Mouse (Mus musculus): ENCODE data around the gene Vasn. TPM values are rescaled to one million over a fixed set of nuclear protein-coding genes. Genes with fewer than 3 reads are reported as not detected.

Vasn gene
- polyA plus RNA-seq, 1 experiment from 2014 or later: 9.6 TPM

DNA sequence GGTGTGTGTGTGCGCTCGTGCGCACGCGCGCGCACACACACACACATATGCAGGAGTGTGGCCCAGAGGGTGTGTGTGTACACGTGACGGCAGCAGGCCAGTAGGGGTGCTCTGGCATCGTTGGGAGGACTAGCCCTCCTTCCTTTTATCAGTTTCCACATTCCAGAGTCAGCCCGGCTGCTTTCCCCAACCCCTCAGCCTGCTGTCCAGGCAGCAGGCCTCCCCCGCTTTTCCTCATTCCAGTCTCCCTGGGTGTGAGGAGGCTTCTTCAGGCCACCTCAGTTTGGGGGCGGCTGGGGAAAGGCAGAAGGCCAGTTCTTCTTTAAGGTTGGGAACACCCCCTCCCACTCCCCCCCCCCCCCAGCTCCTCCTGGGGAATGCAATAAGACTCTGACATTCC lies 2.4 kb downstream of the Vasn start:
- Histone ChIP-seq H3K4me1 (replicated peaks; ENCODE audit: control insufficient read depth, insufficient read depth) (peaks cover 25% of the 10 kb centered on the region), H3K9me3 (ENCODE audit: control insufficient read depth, low read length) (no peaks in the 10 kb centered on the region), H3K4me2 (replicated peaks; ENCODE audit: low read depth) (peak overlapping the region; percentile 83), H3K9ac (ENCODE audit: low read length) (no peak overlapping the region), H3K27me3 (ENCODE audit: control insufficient read depth, insufficient read depth, low read length) (no peaks in the 10 kb centered on the region), H3K4me3 (ENCODE audit: low read depth, low read length) (peak overlapping the region; percentile 20; the same call in 1 of the 2 replicates), H3K36me3 (ENCODE audit: control insufficient read depth, insufficient read depth, low read length) (no peaks in the 10 kb centered on the region; the same call in 1 of the 2 replicates), H3K27ac (replicated peaks) (peak overlapping the region; percentile 94)
- WGBS: 18% methylated on average over 13 of the region's 13 CpGs
- ATAC-seq (ENCODE audit: low FRiP score, low TSS enrichment): peak; percentile 77
- TF ChIP-seq EP300 (optimal IDR thresholded peaks at IDR 0.05) (no peak), CTCF (IDR thresholded peaks at IDR 0.05; ENCODE audit: low read depth) (peak; percentile 31; the same call in 1 of the 2 replicates)
- DNase-seq (ENCODE audit: low spot score): peak; percentile 87

GRCm38 (mm10) chr16:4642937-4643336 lies 3.2 kb downstream of the Vasn start:
- DNase-seq (ENCODE audit: low spot score) (peak; percentile 43), ATAC-seq (ENCODE audit: low FRiP score, low TSS enrichment) (no peak)
- Histone ChIP-seq H3K4me3 (ENCODE audit: low read depth, low read length) (no peak overlapping the region), H3K4me1 (replicated peaks; ENCODE audit: control insufficient read depth, insufficient read depth) (peaks cover 25% of the 10 kb centered on the region), H3K4me2 (replicated peaks; ENCODE audit: low read depth) (peak overlapping the region; percentile 83), H3K27me3 (ENCODE audit: control insufficient read depth, insufficient read depth, low read length) (no peaks in the 10 kb centered on the region), H3K9me3 (ENCODE audit: control insufficient read depth, low read length) (no peaks in the 10 kb centered on the region), H3K9ac (ENCODE audit: low read length) (0 out of 2 replicates have a peak overlapping the region, but pooled peaks have one; percentile 45), H3K36me3 (ENCODE audit: control insufficient read depth, insufficient read depth, low read length) (no peaks in the 10 kb centered on the region; the same call in 1 of the 2 replicates), H3K27ac (replicated peaks) (peak overlapping the region; percentile 94)
- WGBS: 66% methylated on average over 6 of the region's 6 CpGs
- TF ChIP-seq EP300 (optimal IDR thresholded peaks at IDR 0.05): peak; percentile 81
- TF ChIP-seq CTCF (IDR thresholded peaks at IDR 0.05; ENCODE audit: low read depth): no peak

- H3K27me3 ChIP-seq (ENCODE audit: control insufficient read depth, insufficient read depth, low read length): no peaks in the 10 kb centered on the region
- peak; percentile 74 for DNase-seq (ENCODE audit: low spot score)
- H3K9ac ChIP-seq (ENCODE audit: low read length): peak overlapping the region; percentile 18; the same call in 1 of the 2 replicates
- no peaks in the 10 kb centered on the region for H3K9me3 ChIP-seq (ENCODE audit: control insufficient read depth, low read length)
- peak overlapping the region; percentile 83 for H3K4me2 ChIP-seq (replicated peaks; ENCODE audit: low read depth)
- no peaks in the 10 kb centered on the region; the same call in 1 of the 2 replicates for H3K36me3 ChIP-seq (ENCODE audit: control insufficient read depth, insufficient read depth, low read length)
- H3K4me1 ChIP-seq (replicated peaks; ENCODE audit: control insufficient read depth, insufficient read depth): peaks cover 25% of the 10 kb centered on the region
- ATAC-seq (ENCODE audit: low FRiP score, low TSS enrichment): peak; percentile 2; the same call in 1 of the 2 replicates
- H3K4me3 ChIP-seq (ENCODE audit: low read depth, low read length): no peak overlapping the region
- no peak for TF ChIP-seq EP300 (optimal IDR thresholded peaks at IDR 0.05)
- TF ChIP-seq CTCF (IDR thresholded peaks at IDR 0.05; ENCODE audit: low read depth): peak; percentile 31; the same call in 1 of the 2 replicates
- H3K27ac ChIP-seq (replicated peaks): peak overlapping the region; percentile 94
- 45% methylated on average over 11 of the region's 11 CpGs for WGBS
These were observed 4.1 kb downstream of the Vasn start for GRCm38 (mm10) chr16:4643670-4644419.

- WGBS: 70% methylated on average over 4 of the region's 4 CpGs
- Histone ChIP-seq H3K4me3 (ENCODE audit: low read depth, low read length) (no peak overlapping the region), H3K4me2 (replicated peaks; ENCODE audit: low read depth) (no peak overlapping the region), H3K4me1 (replicated peaks; ENCODE audit: control insufficient read depth, insufficient read depth) (peaks cover 21% of the 10 kb centered on the region), H3K27me3 (ENCODE audit: control insufficient read depth, insufficient read depth, low read length) (no peaks in the 10 kb centered on the region), H3K36me3 (ENCODE audit: control insufficient read depth, insufficient read depth, low read length) (peaks cover 7% of the 10 kb centered on the region), H3K9me3 (ENCODE audit: control insufficient read depth, low read length) (no peaks in the 10 kb centered on the region), H3K9ac (ENCODE audit: low read length) (0 out of 2 replicates have a peak overlapping the region, but pooled peaks have one; percentile 18), H3K27ac (replicated peaks) (no peak overlapping the region)
- DNase-seq (ENCODE audit: low spot score): no peak
- TF ChIP-seq EP300 (optimal IDR thresholded peaks at IDR 0.05) (no peak), CTCF (IDR thresholded peaks at IDR 0.05; ENCODE audit: low read depth) (no peak)
- ATAC-seq (ENCODE audit: low FRiP score, low TSS enrichment): no peak
These were observed 6.1 kb downstream of the Vasn start for GRCm38 (mm10) chr16:4645867-4646266.

GRCm38 (mm10) chr16:4646831-4647230 lies 7.1 kb downstream of the Vasn start:
- H3K9me3 ChIP-seq (ENCODE audit: control insufficient read depth, low read length): no peaks in the 10 kb centered on the region
- peaks cover 10% of the 10 kb centered on the region for H3K36me3 ChIP-seq (ENCODE audit: control insufficient read depth, insufficient read depth, low read length)
- no peaks in the 10 kb centered on the region for H3K27me3 ChIP-seq (ENCODE audit: control insufficient read depth, insufficient read depth, low read length)
- WGBS: 71% methylated on average over 4 of the region's 4 CpGs
- H3K4me2 ChIP-seq (replicated peaks; ENCODE audit: low read depth): no peak overlapping the region
- H3K27ac ChIP-seq (replicated peaks): 0 out of 2 replicates have a peak overlapping the region, but pooled peaks have one; percentile 30
- no peak for ATAC-seq (ENCODE audit: low FRiP score, low TSS enrichment)
- DNase-seq (ENCODE audit: low spot score): no peak
- no peak overlapping the region for H3K4me3 ChIP-seq (ENCODE audit: low read depth, low read length)
- TF ChIP-seq EP300 (optimal IDR thresholded peaks at IDR 0.05): no peak
- no peak for TF ChIP-seq CTCF (IDR thresholded peaks at IDR 0.05; ENCODE audit: low read depth)
- H3K4me1 ChIP-seq (replicated peaks; ENCODE audit: control insufficient read depth, insufficient read depth): peaks cover 16% of the 10 kb centered on the region
- H3K9ac ChIP-seq (ENCODE audit: low read length): 0 out of 2 replicates have a peak overlapping the region, but pooled peaks have one; percentile 4
